ENCODE assay signal across 20 mouse cellular contexts in genomic region chr6:89508725-89509124, GRCm38 (mm10).
A peak's percentile ranks its signal among the peaks of the same experiment; 100 is the strongest.
DNase-seq lines count a peak whose midpoint lies in the region; ATAC-seq lines count a peak whose summit lies in the region.
"Had no signal": no experiment of that assay in that cellular context is flagged by ENCODE, and none has a peak within 500 bp of the region (broad histone marks: within the 10 kb centered on the region; RNA-seq: fewer than 3 reads in every experiment).

No protein-coding gene starts in this region.

- no peaks in the 10 kb centered on the region for H3K27me3 ChIP-seq in embryonic facial prominence, embryonic 14.5 days (replicated peaks; ENCODE audit: control insufficient read depth, insufficient read depth, low read length)
- no peaks in the 10 kb centered on the region for H3K27me3 ChIP-seq in embryonic facial prominence, embryonic 10.5 days (replicated peaks; ENCODE audit: low read depth, poor library complexity, severe bottlenecking)
- H3K27me3 ChIP-seq in midbrain, embryonic 12.5 days = no peaks in the 10 kb centered on the region
- H3K27me3 ChIP-seq in midbrain, embryonic 13.5 days = no peaks in the 10 kb centered on the region
- H3K27me3 ChIP-seq: forebrain, embryonic 15.5 days; heart, embryonic 12.5 days had no signal

- 30% methylated on average over 2 of the region's 2 CpGs for WGBS in embryonic facial prominence, embryonic 14.5 days
- WGBS in embryonic facial prominence, embryonic 10.5 days = 66% methylated on average over 2 of the region's 2 CpGs
- WGBS in midbrain, embryonic 12.5 days = 55% methylated on average over 2 of the region's 2 CpGs
- WGBS in midbrain, embryonic 13.5 days = 66% methylated on average over 2 of the region's 2 CpGs

- H3K9ac ChIP-seq in embryonic facial prominence, embryonic 14.5 days (ENCODE audit: low read depth, low read length) = no peak overlapping the region
- H3K9ac ChIP-seq in midbrain, embryonic 12.5 days (replicated peaks) = no peak overlapping the region
- no peak overlapping the region for H3K9ac ChIP-seq in midbrain, embryonic 13.5 days (replicated peaks)
- H3K9ac ChIP-seq: forebrain, embryonic 15.5 days; heart, embryonic 12.5 days had no signal

- no peak overlapping the region for H3K27ac ChIP-seq in embryonic facial prominence, embryonic 14.5 days (replicated peaks; ENCODE audit: low read depth, low read length)
- H3K27ac ChIP-seq in embryonic facial prominence, embryonic 10.5 days (replicated peaks) = no peak overlapping the region
- peak overlapping the region; percentile 25; the same call in 1 of the 2 replicates for H3K27ac ChIP-seq in midbrain, embryonic 12.5 days (replicated peaks)
- no peak overlapping the region for H3K27ac ChIP-seq in midbrain, embryonic 13.5 days
- H3K27ac ChIP-seq: forebrain, embryonic 15.5 days; hindbrain, embryonic 10.5 days; macrophage; midbrain, embryonic 10.5 days had no signal

- H3K9me3 ChIP-seq in embryonic facial prominence, embryonic 14.5 days (ENCODE audit: control insufficient read depth, low read length) = no peaks in the 10 kb centered on the region
- H3K9me3 ChIP-seq in embryonic facial prominence, embryonic 10.5 days = no peaks in the 10 kb centered on the region
- no peaks in the 10 kb centered on the region for H3K9me3 ChIP-seq in midbrain, embryonic 12.5 days
- H3K9me3 ChIP-seq in midbrain, embryonic 13.5 days = no peaks in the 10 kb centered on the region
- H3K9me3 ChIP-seq: forebrain, embryonic 15.5 days; G1E; heart, embryonic 12.5 days; hindbrain, embryonic 10.5 days; midbrain, embryonic 10.5 days had no signal

- peak; percentile 30 for DNase-seq in embryonic facial prominence, embryonic 14.5 days (ENCODE audit: low spot score)
- DNase-seq in embryonic facial prominence, embryonic 10.5 days (ENCODE audit: low spot score) = no peak
- peak; percentile 20 for DNase-seq in brain, adult 2 months (ENCODE audit: low read depth, low spot score)
- no peak for DNase-seq in ovary, postnatal 10 days (ENCODE audit: low spot score)
- no peak for DNase-seq in right cerebral cortex, postnatal 36 days (ENCODE audit: low spot score in 2 of 2)
- DNase-seq: adrenal gland, postnatal 25 days; cerebellum, adult 9-11 months; gastrocnemius, postnatal 10 days; heart, postnatal 10 days; kidney, adult 11 months; right cerebral cortex, postnatal 25 days; thymus, postnatal 25 days had no signal

- H3K4me1 ChIP-seq in embryonic facial prominence, embryonic 14.5 days (ENCODE audit: control insufficient read depth, insufficient read depth, low read length) = peaks cover 6% of the 10 kb centered on the region; the same call in 1 of the 2 replicates
- H3K4me1 ChIP-seq in embryonic facial prominence, embryonic 10.5 days = peaks cover 5% of the 10 kb centered on the region; the same call in 1 of the 2 replicates
- H3K4me1 ChIP-seq in midbrain, embryonic 12.5 days = 0 out of 2 replicates have a peak, but pooled peaks cover 6% of the 10 kb centered on the region
- H3K4me1 ChIP-seq in midbrain, embryonic 13.5 days (replicated peaks) = peaks cover 12% of the 10 kb centered on the region; the same call in 1 of the 2 replicates
- H3K4me1 ChIP-seq: forebrain, embryonic 15.5 days; heart, embryonic 12.5 days; hindbrain, embryonic 10.5 days; midbrain, embryonic 10.5 days had no signal

- H3K4me2 ChIP-seq in embryonic facial prominence, embryonic 14.5 days (ENCODE audit: low read depth, low read length) = no peak overlapping the region
- no peak overlapping the region for H3K4me2 ChIP-seq in midbrain, embryonic 12.5 days (replicated peaks)
- no peak overlapping the region for H3K4me2 ChIP-seq in midbrain, embryonic 13.5 days (replicated peaks)
- H3K4me2 ChIP-seq: forebrain, embryonic 15.5 days; heart, embryonic 12.5 days had no signal

- H3K4me3 ChIP-seq in embryonic facial prominence, embryonic 14.5 days (ENCODE audit: low read depth, low read length) = no peak overlapping the region
- no peak overlapping the region for H3K4me3 ChIP-seq in embryonic facial prominence, embryonic 10.5 days
- H3K4me3 ChIP-seq in midbrain, embryonic 12.5 days = no peak overlapping the region
- H3K4me3 ChIP-seq in midbrain, embryonic 13.5 days (replicated peaks) = no peak overlapping the region
- H3K4me3 ChIP-seq: forebrain, embryonic 15.5 days; heart, embryonic 12.5 days; hindbrain, embryonic 10.5 days; midbrain, embryonic 10.5 days had no signal

- no peaks in the 10 kb centered on the region for H3K36me3 ChIP-seq in embryonic facial prominence, embryonic 14.5 days (ENCODE audit: control insufficient read depth, insufficient read depth, low read length)
- no peaks in the 10 kb centered on the region for H3K36me3 ChIP-seq in embryonic facial prominence, embryonic 10.5 days (replicated peaks)
- no peaks in the 10 kb centered on the region for H3K36me3 ChIP-seq in midbrain, embryonic 12.5 days
- H3K36me3 ChIP-seq in midbrain, embryonic 13.5 days = no peaks in the 10 kb centered on the region
- H3K36me3 ChIP-seq: forebrain, embryonic 15.5 days; G1E; heart, embryonic 12.5 days; hindbrain, embryonic 10.5 days; midbrain, embryonic 10.5 days had no signal

- no peak for ATAC-seq in embryonic facial prominence, embryonic 14.5 days (ENCODE audit: low read depth)
- ATAC-seq in midbrain, embryonic 12.5 days (ENCODE audit: low FRiP score, low read depth) = no peak
- ATAC-seq in midbrain, embryonic 13.5 days = no peak
- ATAC-seq: forebrain, embryonic 15.5 days had no signal

Comparison
In these comparisons a context has a peak if more than half of its experiments do, and no peak if none do; other contexts are left out.
1. DNase-seq: peak in embryonic facial prominence, embryonic 14.5 days (single experiment) and brain, adult 2 months (single experiment); none in embryonic facial prominence, embryonic 10.5 days (single experiment), ovary, postnatal 10 days (single experiment) and right cerebral cortex, postnatal 36 days (0 of 2).